Mouse (Mus musculus): ENCODE results near the gene Shf.
"Not testable (repeated sequence)": the region's sequence is repeated elsewhere in the genome, so short reads cannot be mapped to it uniquely, and the experiment has no call there.

Gene Shf

DNA sequence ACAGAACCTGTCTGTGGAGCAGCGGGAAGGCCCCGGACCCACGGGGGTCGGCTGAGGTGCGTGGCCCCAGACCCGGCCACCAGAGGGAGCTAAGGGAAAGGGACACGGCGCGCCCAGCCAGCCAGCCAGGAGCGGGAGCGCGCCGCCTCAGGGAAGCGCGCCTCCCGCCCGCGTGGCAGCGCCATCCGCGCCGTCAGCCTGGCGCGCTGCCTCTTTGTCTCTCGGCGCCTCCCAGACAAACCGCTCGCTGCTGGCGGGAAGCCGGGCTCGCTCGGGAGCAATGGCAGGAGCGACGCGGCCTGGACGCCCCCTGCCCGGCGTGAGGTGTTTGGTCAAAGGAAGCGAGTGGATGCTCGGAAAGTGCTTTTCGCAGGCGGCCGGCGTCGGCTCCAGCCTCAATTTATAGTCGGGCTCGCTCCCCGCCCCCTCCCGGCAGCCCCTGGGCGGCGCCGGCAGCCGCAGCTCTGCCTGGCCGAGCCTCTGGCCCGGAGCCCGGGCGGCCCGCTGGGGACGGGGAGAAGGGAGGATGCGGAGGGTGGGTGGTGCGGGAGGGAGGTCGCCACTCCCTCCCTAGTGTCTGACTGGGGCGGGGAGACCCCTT is 20.3 kb downstream of the Shf start:
- DNase-seq (ENCODE audit: low spot score) = peak; percentile 89

GRCm38 (mm10) chr2:122347257-122347656 is 21.7 kb downstream of the Shf start:
- DNase-seq (ENCODE audit: low spot score) = no peak

DNA sequence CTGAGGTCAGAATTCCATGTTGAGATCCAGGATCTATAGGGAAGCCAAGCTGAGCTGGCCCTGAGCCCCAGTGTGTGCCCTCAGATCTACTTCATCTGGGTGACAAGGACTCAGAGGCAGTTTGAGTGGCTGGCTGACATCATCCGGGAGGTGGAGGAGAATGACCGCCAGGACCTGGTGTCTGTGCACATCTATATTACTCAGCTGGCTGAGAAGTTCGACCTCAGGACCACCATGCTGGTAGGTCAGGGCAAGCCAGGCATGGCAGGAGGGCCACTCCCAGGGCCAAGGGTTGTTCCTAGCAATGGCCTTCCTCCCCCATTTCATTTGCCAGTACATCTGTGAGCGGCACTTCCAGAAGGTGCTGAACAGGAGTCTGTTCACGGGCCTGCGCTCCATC is 22.8 kb downstream of the Shf start:
- DNase-seq (ENCODE audit: low spot score) = not testable (repeated sequence)

- DNase-seq (ENCODE audit: low spot score) = no peak
These were observed 23.7 kb downstream of the Shf start for GRCm38 (mm10) chr2:122345106-122345893.

DNA sequence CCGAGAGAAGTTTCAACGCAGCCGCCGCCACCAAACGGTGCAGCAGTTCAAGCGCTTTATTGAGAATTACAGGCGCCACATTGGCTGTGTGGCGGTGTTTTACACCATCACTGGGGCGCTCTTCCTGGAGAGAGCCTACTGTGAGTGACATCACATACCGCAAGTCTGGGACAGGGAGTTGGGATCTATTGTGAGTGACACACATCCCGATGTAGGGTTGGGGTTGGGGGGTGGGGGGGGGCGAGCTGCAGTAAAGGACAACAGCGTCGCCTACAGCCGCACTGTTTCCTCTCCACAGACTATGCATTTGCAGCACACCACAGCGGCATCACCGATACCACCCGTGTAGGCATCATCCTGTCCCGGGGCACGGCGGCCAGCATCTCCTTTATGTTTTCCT is 31.7 kb downstream of the Shf start:
- peak; percentile 9 for DNase-seq (ENCODE audit: low spot score)

DNA sequence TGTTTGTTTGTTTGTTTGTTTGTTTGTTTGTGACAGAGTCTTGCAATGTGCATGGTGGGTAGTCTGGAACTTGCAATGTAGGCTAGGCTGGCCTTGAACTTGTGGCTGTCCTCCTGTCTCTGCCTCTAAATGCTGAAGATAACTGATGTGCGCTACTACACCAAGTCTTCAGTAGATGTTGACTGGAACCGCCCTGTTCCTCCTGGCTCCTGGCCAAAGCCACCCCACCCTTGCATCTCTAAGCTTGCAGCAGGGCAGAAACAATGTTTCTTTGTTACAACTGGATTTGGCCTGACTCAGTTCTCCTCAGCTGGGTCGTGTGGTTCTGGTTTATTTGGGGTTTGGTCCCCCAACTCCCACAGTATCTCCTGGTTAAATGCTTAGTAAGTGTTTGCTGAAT is 34.8 kb downstream of the Shf start:
- DNase-seq (ENCODE audit: low spot score) = no peak

DNA sequence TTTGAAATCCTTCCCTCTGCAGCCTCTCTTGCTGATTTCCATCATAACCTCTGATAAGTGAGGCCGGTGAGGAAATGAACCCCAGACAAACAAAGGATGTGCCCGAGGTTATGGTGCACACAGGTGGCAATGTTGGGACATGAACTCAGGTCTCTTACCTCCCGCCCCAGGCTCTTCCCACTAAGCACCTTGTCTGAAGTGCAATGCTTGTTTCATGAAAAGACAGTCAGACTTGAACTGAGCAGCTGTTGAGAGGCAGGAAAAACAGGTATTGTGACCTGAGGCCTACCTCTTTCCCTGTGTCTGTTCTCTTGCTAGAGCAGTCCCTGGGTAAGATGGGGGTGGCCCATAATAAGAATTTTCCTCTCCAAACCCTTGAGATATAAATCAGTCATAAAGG is 36.7 kb downstream of the Shf start:
- no peak for DNase-seq (ENCODE audit: low spot score)

DNA sequence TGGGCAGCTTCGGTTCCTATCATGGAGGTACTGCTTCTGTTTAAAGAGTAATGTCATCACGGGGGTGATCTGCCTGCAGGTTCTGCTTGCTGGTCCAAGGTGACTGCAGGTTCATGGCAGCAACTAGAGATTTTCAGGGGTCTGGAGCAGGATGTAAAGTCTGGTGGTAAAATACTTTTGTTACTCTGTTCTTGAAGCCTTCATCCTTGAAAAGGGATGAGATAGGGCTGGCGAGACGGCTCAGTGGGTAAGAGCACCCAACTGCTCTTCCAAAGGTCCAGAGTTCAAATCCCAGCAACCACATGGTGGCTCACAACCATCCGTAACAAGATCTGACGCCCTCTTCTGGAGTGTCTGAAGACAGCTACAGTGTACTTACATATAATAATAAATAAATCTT is 38.6 kb downstream of the Shf start:
- not testable (repeated sequence) for DNase-seq (ENCODE audit: low spot score)

DNA sequence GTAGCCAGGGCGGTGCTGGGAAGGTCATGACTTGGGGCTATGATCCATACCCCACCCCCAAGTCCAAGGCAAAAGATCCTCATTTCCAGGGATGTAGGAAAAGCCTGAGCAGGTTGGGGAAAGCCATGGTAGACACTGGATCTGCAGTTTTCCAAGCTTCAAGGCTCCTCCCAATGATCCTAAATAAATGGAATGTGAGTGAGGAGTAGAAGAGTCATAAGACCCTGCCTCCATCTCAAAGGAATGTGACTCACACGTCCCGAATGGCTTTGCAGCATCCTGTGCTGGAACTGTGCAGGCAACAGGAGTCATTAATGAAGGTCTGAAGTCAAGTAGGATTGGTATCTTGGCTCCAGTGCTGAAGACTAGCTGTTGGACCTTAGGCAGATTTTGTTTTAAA is 41.0 kb downstream of the Shf start:
- DNase-seq (ENCODE audit: low spot score) = no peak

GRCm38 (mm10) chr2:122325361-122325760 is 43.6 kb downstream of the Shf start:
- DNase-seq (ENCODE audit: low spot score) = no peak

- DNase-seq (ENCODE audit: low spot score) = no peak
These were observed 44.4 kb downstream of the Shf start for GRCm38 (mm10) chr2:122324586-122324985.

DNA sequence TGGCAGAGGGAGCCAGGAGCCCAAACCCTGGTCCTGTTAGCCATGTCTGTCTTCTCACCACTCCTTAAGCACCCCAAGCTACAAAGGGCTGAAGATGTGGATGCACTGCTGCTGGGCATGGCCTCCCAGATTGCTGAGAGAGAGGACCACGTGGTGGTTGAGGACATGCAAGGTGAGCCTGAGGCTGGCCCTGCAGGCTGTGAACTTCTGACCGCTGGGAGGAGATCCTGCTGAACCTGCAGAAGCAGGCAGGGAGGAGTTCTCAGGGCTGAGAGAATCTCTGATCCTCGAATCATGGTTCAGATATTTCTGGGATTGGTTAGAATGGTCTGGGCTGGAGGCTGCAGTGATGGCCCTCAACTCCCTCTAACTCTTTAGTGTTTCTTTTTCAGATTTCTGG is 45.0 kb downstream of the Shf start:
- no peak for DNase-seq (ENCODE audit: low spot score)

- DNase-seq (ENCODE audit: low spot score) = no peak
These were observed 51.6 kb downstream of the Shf start for GRCm38 (mm10) chr2:122317384-122317783.

DNA sequence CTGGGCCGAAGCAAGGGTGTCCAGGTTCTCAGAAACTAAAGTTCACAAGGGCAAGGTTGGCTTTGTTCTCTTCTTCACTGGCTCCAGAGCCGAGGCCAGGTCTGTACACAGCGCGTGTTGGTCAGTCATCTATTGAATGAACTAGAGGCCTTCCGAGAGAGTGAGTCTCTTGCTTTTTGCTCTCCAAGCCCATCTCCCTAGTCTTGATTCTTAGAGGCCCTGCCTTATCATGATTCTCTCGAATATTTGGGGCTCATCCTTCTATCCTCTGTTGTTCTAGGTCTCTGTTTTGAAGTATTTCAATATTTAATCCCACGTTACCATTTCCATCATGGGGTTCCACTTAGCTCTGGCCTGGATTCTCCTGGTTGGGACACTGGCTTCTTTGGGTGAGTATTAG is 53.6 kb downstream of the Shf start, which contains the start of gene Duox1:
Gene Duox1 (plus strand): TSS at position 301 of the 400 bp plus-strand sequence.
- DNase-seq (ENCODE audit: low spot score) = no peak

- peak; percentile 13 for DNase-seq (ENCODE audit: low spot score)
These were observed 55.4 kb downstream of the Shf start, which contains the start of gene Duoxa1 for GRCm38 (mm10) chr2:122313536-122313935. TSS of gene Duoxa1 (minus strand) at chr2:122313730.

DNA sequence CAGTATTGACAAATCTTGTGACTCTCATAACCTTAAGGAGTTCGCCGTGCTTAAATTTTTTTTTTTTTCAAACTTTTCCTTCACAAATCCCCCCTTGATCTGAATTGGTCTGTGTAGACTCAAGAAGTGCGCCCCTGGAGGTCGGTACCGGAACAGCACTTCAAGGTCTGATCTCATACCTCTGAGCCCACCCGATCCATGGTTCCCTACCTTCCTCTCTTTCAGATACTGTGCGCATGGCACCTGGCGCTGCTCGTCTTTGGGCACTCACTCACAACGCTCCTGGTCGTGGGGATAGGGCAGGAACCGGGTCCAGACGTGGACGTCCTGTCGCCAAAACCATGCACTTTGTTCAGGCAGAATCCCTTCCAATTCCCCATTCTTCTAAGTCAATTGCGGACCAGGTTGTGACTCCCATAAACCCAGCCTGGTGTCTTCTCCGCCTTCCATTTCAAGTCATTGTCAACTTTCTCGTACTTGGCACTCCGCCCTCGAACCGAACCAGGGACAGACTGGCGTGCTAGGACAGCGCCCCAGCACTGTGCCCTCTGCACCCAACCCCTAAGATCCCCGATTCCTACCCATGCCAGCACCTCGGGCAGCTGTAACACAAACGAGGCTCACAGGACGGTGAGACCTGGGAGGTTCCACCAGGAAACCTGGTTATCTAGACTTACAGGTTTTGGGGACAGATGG is 56.1 kb downstream of the Shf start:
- DNase-seq (ENCODE audit: low spot score) = peak; percentile 87

DNA sequence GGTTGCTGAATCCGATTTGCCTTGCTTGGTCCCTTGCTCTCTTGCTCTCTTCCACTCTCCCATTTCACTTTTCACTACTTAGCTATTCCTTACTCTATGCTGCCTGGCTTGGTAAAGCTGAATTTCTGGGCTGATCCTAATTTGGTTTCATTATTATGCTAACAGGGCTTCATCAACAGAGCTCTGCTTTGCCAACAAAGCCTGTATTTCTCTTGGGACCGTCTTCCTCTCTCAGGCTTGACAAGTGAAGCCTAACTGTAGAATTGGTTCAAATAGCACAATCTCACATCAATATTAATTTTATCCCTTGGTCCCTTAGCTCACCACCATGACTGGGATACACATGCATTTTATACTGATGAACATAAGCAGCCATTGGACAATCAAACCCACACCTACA is 57.4 kb downstream of the Shf start:
- DNase-seq (ENCODE audit: low spot score) = no peak

DNA sequence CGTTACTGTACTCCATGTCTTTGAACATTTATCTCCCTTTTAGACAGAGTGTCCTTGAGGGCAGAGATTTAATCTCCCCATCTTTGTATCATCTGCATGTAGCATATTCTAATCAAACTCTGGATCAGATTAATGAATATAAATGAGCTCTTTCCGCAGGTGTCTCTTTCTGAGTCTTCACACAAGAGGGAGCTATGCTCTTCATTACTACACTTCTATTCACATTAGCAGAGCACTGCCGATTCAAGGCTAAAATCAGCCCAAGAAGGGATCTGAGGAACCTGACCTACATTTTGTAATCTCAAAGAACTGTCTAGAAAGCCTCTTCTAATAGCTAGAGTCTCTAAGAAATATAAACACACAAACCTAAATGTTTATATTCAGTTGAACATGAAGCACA is 59.3 kb downstream of the Shf start:
- DNase-seq (ENCODE audit: low spot score) = no peak

DNA sequence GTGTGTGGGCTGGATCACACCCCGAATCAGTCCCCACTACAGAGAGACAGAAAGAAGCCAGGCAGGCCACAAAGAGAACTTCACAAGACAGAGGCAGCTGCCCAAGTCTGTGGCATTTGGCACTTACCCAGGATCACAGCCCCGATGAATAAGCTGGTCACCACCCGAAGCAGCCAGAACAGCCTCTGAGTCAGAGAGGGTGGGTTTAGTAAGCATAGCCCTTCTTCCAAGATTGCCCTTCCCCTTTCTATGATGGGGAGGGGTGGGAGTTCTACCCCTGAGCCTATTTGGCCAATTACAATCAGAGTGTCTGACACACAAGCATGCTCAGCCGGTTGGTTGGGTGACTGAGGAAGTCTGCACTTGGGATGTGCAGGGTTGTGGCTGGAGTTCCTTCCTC is 62.8 kb downstream of the Shf start:
- DNase-seq (ENCODE audit: low spot score) = no peak

GRCm38 (mm10) chr2:122305097-122305892 is 63.7 kb downstream of the Shf start:
- DNase-seq (ENCODE audit: low spot score) = no peak

DNA sequence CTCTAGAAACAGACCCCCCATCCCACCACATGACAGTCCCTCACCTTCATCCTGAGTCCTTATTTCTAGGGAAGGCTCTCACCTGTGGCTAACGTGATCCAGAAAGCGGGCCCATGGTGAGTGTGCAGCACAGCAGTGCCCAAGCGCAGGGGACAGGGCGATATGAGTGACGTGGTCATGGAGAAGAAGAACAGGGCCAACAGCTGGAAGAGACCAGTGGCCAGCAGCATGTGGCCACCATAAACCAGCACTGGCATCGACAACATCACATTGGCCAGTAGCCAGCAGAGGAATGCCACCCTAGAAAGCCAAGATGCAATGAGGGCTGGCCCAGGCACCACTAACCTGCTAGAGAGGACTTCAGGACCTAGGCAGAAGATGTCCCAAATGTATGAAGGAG is 64.4 kb downstream of the Shf start:
- DNase-seq (ENCODE audit: low spot score) = no peak

GRCm38 (mm10) chr2:122302574-122303241 is 66.3 kb downstream of the Shf start:
- DNase-seq (ENCODE audit: low spot score) = peak; percentile 89

Measured in embryo, embryonic 10.5 days (tissue).